Mouse (Mus musculus): ENCODE measurements at regions not wholly inside any gene's neighbourhood (a gene's known extent, or its start where the extent isn't known, plus 50 kb on each side); places are given as distances from the start of the nearest gene placed in this dataset.

GRCm38 (mm10) chr7:125313604-125314003 is 130.9 kb upstream of the Kdm8 start:
- Histone ChIP-seq H3K9me3 (ENCODE audit: low read length) (no peaks in the 10 kb centered on the region), H3K4me2 (ENCODE audit: low read depth, low read length) (no peak overlapping the region), H3K27me3 (ENCODE audit: insufficient read depth, low read length) (no peaks in the 10 kb centered on the region), H3K36me3 (replicated peaks; ENCODE audit: insufficient read depth, low read length) (no peaks in the 10 kb centered on the region), H3K4me1 (ENCODE audit: insufficient read depth) (no peaks in the 10 kb centered on the region), H3K4me3 (ENCODE audit: low read depth, low read length) (no peak overlapping the region), H3K9ac (replicated peaks) (no peak overlapping the region), H3K27ac (ENCODE audit: low read depth) (no peak overlapping the region)
- no peak for TF ChIP-seq CTCF (IDR thresholded peaks at IDR 0.05; ENCODE audit: low read depth)
- no peak for TF ChIP-seq EP300 (IDR thresholded peaks at IDR 0.05; ENCODE audit: low read depth)
- ATAC-seq (no peak), DNase-seq (no peak)
- WGBS (ENCODE audit: insufficient replicate concordance), result 75% methylated on average over 3 of the region's 3 CpGs

GRCm38 (mm10) chr7:125334769-125335168 is 109.7 kb upstream of the Kdm8 start:
- 70% methylated on average over 2 of the region's 2 CpGs for WGBS (ENCODE audit: insufficient replicate concordance)
- TF ChIP-seq CTCF (IDR thresholded peaks at IDR 0.05; ENCODE audit: low read depth) (no peak), EP300 (IDR thresholded peaks at IDR 0.05; ENCODE audit: low read depth) (no peak)
- H3K4me2 ChIP-seq (ENCODE audit: low read depth, low read length), result no peak overlapping the region
- H3K9me3 ChIP-seq (ENCODE audit: low read length), result no peaks in the 10 kb centered on the region
- no peaks in the 10 kb centered on the region for H3K4me1 ChIP-seq (ENCODE audit: insufficient read depth)
- H3K27me3 ChIP-seq (ENCODE audit: insufficient read depth, low read length), result no peaks in the 10 kb centered on the region
- no peak for ATAC-seq
- no peaks in the 10 kb centered on the region for H3K36me3 ChIP-seq (replicated peaks; ENCODE audit: insufficient read depth, low read length)
- no peak overlapping the region for H3K9ac ChIP-seq (replicated peaks)
- no peak for DNase-seq
- no peak overlapping the region for H3K4me3 ChIP-seq (ENCODE audit: low read depth, low read length)
- no peak overlapping the region for H3K27ac ChIP-seq (ENCODE audit: low read depth)

- Histone ChIP-seq H3K36me3 (replicated peaks; ENCODE audit: insufficient read depth, low read length) (no peaks in the 10 kb centered on the region), H3K9me3 (ENCODE audit: low read length) (no peaks in the 10 kb centered on the region), H3K27me3 (ENCODE audit: insufficient read depth, low read length) (no peaks in the 10 kb centered on the region), H3K4me1 (ENCODE audit: insufficient read depth) (no peaks in the 10 kb centered on the region), H3K4me3 (ENCODE audit: low read depth, low read length) (no peak overlapping the region), H3K27ac (ENCODE audit: low read depth) (no peak overlapping the region), H3K9ac (replicated peaks) (no peak overlapping the region), H3K4me2 (ENCODE audit: low read depth, low read length) (no peak overlapping the region)
- 54% methylated on average over 3 of the region's 3 CpGs for WGBS (ENCODE audit: insufficient replicate concordance)
- DNase-seq, result no peak
- TF ChIP-seq EP300 (IDR thresholded peaks at IDR 0.05; ENCODE audit: low read depth) (no peak), CTCF (IDR thresholded peaks at IDR 0.05; ENCODE audit: low read depth) (no peak)
- ATAC-seq, result no peak
Observed at GRCm38 (mm10) chr7:125335586-125336165, 108.8 kb upstream of the Kdm8 start.

- Histone ChIP-seq H3K4me2 (ENCODE audit: low read depth, low read length) (no peak overlapping the region), H3K4me1 (ENCODE audit: insufficient read depth) (no peaks in the 10 kb centered on the region), H3K27me3 (ENCODE audit: insufficient read depth, low read length) (no peaks in the 10 kb centered on the region), H3K9me3 (ENCODE audit: low read length) (no peaks in the 10 kb centered on the region), H3K36me3 (replicated peaks; ENCODE audit: insufficient read depth, low read length) (no peaks in the 10 kb centered on the region), H3K4me3 (ENCODE audit: low read depth, low read length) (no peak overlapping the region), H3K27ac (ENCODE audit: low read depth) (no peak overlapping the region), H3K9ac (replicated peaks) (no peak overlapping the region)
- no peak for ATAC-seq
- WGBS (ENCODE audit: insufficient replicate concordance), result 72% methylated on average over 3 of the region's 3 CpGs
- no peak for TF ChIP-seq CTCF (IDR thresholded peaks at IDR 0.05; ENCODE audit: low read depth)
- DNase-seq, result no peak
Observed at GRCm38 (mm10) chr7:125336826-125337225, 107.7 kb upstream of the Kdm8 start.

GRCm38 (mm10) chr7:125338177-125338751 is 106.2 kb upstream of the Kdm8 start:
- Histone ChIP-seq H3K4me2 (ENCODE audit: low read depth, low read length) (no peak overlapping the region), H3K9me3 (ENCODE audit: low read length) (no peaks in the 10 kb centered on the region), H3K4me3 (ENCODE audit: low read depth, low read length) (no peak overlapping the region), H3K4me1 (ENCODE audit: insufficient read depth) (no peaks in the 10 kb centered on the region), H3K27me3 (ENCODE audit: insufficient read depth, low read length) (no peaks in the 10 kb centered on the region), H3K9ac (replicated peaks) (no peak overlapping the region), H3K36me3 (replicated peaks; ENCODE audit: insufficient read depth, low read length) (no peaks in the 10 kb centered on the region), H3K27ac (ENCODE audit: low read depth) (no peak overlapping the region)
- TF ChIP-seq EP300 (IDR thresholded peaks at IDR 0.05; ENCODE audit: low read depth) (no peak), CTCF (IDR thresholded peaks at IDR 0.05; ENCODE audit: low read depth) (no peak)
- 78% methylated on average over 6 of the region's 6 CpGs for WGBS (ENCODE audit: insufficient replicate concordance)
- no peak for ATAC-seq
- no peak for DNase-seq

GRCm38 (mm10) chr7:125340326-125340905 is 104.1 kb upstream of the Kdm8 start:
- Histone ChIP-seq H3K4me2 (ENCODE audit: low read depth, low read length) (no peak overlapping the region), H3K36me3 (replicated peaks; ENCODE audit: insufficient read depth, low read length) (no peaks in the 10 kb centered on the region), H3K27ac (ENCODE audit: low read depth) (no peak overlapping the region), H3K27me3 (ENCODE audit: insufficient read depth, low read length) (no peaks in the 10 kb centered on the region), H3K9ac (replicated peaks) (no peak overlapping the region), H3K4me1 (ENCODE audit: insufficient read depth) (no peaks in the 10 kb centered on the region), H3K4me3 (ENCODE audit: low read depth, low read length) (no peak overlapping the region), H3K9me3 (ENCODE audit: low read length) (no peaks in the 10 kb centered on the region)
- no peak for ATAC-seq
- WGBS (ENCODE audit: insufficient replicate concordance), result 68% methylated on average over 14 of the region's 14 CpGs
- TF ChIP-seq CTCF (IDR thresholded peaks at IDR 0.05; ENCODE audit: low read depth) (no peak), EP300 (IDR thresholded peaks at IDR 0.05; ENCODE audit: low read depth) (no peak)
- no peak for DNase-seq

Measured in liver, postnatal 0 days (tissue).